Mouse (Mus musculus) ZHBTc4 (cell line): ENCODE measurements around the gene Nprl2.
A peak's percentile ranks its signal among the peaks of the same experiment; 100 is the strongest.

Source experiments
- DNase-seq: peaks from one replicate; pipeline ENCODE4 v3.0.0-alpha.2; 2011; ENCODE audit warnings: low read depth, low spot score

Gene Nprl2

DNA sequence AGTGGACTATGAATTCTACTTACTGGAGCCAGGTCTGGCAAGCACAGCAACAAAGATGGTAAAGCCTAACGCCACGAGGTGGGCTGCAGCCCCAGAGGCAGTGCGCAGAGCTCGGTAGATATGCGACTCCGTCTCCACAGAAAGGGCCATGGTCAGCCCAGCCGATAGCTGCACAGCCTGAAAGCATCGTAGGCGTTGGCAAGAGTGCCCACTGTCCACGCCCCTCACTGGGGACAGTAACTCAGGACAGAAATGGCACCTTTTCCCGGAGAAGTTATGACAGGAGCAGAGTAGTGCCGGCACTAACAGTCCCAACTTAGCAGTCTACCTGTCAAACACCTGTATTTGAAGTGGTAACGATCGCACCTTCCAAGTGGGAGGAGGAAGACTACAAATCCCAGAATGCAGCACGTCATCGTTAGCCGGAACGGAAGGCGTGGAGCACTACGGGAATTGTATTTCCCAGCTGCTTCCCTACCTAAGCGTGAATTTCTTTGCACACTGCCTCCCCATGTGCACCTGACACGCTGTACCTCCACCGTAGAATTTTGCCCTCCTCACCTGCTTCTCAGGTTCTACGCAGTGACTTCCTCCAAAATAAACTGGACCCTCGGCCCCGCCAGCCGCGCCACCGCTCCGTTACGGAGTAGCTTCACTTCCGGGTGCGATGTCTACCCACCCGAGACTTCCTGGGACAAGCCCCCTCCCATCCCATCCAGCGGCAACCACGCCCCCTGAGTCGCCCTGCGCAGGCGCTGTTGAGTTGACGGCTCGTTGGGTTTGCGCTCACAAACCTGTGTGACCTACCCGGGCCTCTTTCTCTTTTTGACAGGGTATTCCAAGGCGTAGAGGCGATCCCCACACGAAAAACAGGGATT, at the start of gene Nprl2, which contains the start of gene Cyb561d2:
TSS of gene Nprl2 (plus strand) at position 753 of the 878 bp plus-strand sequence.
TSS of gene Cyb561d2 (minus strand) at position 720 of the 878 bp plus-strand sequence.
- peak; percentile 98 for DNase-seq

DNA sequence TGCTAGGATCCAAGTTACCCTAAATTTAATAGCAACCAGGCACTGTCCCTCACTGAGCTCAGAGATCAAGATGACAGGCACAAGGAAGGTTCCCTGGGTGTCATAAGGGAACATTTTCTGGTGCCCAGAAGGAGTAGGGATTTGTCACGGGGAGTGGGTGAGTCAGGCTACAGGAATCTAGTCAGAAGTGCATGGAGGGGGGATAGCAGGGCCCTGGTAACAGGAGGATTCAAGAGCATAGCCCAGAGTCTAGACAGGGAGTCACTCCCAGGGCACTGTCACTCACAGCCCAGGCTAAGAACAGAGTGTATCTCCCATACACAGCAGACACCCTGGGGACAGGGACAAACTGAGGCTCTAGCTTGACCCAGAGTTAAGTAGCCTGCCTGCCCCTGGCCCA, 48.5 kb upstream of the Nprl2 start:
- no peak for DNase-seq

DNA sequence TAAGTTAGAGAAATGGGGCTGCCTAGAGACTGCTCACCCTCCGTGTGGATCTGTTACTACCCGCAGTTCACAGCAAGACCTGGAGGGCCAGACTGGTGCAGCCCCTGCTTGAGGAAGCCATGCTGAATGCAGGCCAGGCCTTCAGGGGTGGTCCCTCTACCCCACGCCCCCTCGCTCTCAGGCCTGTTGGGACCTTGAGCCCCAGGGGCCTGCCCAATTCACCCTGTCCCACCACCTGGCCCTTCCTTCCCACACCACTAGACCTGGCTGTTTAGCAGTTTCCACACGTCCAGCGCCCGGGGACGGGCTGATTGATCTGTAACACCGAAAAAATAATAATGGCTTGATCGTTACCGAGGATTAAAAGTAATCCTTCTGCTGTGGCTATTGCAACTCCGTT, 47.8 kb upstream of the Nprl2 start:
- no peak for DNase-seq

GRCm38 (mm10) chr9:107496359-107496758, 45.7 kb upstream of the Nprl2 start:
- DNase-seq, result no peak

- DNase-seq, result no peak
Measured at GRCm38 (mm10) chr9:107500708-107501286, 41.2 kb upstream of the Nprl2 start.

- DNase-seq, result no peak
Measured at GRCm38 (mm10) chr9:107502131-107502846, 39.7 kb upstream of the Nprl2 start.

DNA sequence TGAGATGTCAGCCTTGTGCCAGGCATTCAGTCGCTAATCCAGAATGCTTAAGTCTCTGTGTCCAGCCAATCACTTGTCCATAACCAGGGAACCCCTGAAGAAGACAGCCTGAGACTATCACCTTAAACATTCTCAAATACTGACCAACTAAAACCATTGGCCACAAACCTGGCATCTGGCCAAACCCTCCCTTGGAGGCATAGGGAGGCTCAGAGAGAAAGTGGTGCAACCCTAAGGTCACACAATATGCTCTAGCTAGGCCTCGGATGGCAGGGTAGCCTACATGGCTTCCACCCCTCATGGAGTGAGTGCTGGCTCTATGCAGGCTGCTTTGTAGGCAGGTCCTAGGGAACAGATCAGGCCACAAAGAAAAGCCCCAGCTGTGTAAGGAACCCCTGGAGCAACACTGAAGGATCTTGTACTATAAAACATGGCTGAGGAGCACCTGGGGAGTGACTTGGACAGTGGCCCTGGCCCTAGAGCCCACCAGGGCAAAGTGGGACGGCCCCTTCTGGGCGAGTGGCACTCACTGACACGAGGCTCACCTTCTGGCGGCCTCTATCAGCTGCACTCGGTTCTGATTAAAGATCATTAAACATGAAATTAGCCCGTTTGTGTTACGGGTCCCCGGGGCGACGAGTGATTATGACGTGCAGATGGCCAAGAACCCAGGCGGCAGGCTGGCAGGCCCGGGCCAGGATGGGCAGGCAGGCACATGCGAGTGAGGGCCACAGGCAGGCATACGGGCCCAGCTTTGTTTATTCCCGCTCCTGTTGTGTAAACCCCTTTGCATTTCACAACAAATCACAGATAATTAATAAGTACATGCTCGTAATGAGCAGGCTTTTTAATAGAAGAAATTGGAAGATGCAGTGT, 37.1 kb upstream of the Nprl2 start:
- DNase-seq, result peak; percentile 39

GRCm38 (mm10) chr9:107508266-107508665, 33.8 kb upstream of the Nprl2 start:
- no peak for DNase-seq

- DNase-seq, result no peak
Measured at GRCm38 (mm10) chr9:107510384-107511100, 31.5 kb upstream of the Nprl2 start.

GRCm38 (mm10) chr9:107511436-107511835, 30.6 kb upstream of the Nprl2 start:
- no peak for DNase-seq

DNA sequence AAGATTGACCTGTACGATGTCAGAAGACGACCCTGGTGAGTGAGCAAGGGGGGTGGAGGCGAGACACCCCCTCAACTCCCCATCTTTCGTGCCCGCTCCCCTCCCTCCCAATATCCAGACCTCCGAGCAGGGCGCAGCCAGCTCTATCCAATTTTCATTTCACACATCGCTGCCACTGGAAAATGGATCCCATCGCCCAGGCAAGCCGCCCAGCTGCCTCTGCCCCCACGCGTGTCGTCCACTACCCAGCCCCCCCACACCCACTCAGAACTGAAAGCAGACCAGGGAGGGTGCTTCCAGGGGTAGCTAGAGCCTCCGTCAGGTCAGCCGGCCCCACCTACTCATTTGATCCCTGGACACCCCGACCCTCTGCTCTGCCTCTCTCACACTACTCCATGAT, 29.7 kb upstream of the Nprl2 start:
- DNase-seq, result no peak

DNA sequence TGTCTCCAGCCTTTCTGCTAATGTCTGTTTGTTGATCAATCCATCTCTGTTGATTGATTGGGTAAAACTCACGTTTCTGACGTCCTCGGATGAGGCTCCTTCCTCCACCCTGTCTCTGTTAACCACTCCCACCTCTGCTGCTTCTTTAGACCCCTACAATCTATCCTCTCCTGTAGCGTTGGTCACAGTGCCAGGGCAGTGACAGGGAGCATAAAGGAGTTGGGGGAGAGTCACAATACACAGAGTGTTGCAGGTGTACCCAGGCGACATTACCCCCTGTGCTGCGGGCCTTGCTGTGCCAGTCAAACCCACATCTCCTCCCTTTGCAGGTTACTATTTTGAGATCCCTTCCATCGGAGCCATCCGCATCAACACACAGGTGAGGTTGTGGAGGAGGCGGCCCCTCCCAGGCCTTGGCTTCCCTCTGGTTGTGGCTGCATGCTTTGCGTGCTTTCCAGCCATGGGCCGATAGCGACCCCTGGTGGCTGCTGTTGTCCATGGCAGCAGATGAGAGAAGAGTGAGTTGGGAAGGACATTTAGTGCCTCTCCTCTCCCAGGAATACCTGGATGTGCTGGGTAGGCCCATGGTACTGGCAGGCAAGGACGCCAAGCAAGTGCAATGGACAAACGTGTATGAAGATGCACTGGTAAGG, 27.6 kb upstream of the Nprl2 start:
- peak; percentile 87 for DNase-seq

- no peak for DNase-seq
Measured at GRCm38 (mm10) chr9:107520331-107520730, 21.7 kb upstream of the Nprl2 start.

GRCm38 (mm10) chr9:107521190-107521589, 20.8 kb upstream of the Nprl2 start:
- DNase-seq, result no peak

- peak; percentile 66 for DNase-seq
Measured at GRCm38 (mm10) chr9:107521711-107522399, 20.2 kb upstream of the Nprl2 start.

- DNase-seq, result no peak
Measured at GRCm38 (mm10) chr9:107522400-107522711, 19.7 kb upstream of the Nprl2 start.

DNA sequence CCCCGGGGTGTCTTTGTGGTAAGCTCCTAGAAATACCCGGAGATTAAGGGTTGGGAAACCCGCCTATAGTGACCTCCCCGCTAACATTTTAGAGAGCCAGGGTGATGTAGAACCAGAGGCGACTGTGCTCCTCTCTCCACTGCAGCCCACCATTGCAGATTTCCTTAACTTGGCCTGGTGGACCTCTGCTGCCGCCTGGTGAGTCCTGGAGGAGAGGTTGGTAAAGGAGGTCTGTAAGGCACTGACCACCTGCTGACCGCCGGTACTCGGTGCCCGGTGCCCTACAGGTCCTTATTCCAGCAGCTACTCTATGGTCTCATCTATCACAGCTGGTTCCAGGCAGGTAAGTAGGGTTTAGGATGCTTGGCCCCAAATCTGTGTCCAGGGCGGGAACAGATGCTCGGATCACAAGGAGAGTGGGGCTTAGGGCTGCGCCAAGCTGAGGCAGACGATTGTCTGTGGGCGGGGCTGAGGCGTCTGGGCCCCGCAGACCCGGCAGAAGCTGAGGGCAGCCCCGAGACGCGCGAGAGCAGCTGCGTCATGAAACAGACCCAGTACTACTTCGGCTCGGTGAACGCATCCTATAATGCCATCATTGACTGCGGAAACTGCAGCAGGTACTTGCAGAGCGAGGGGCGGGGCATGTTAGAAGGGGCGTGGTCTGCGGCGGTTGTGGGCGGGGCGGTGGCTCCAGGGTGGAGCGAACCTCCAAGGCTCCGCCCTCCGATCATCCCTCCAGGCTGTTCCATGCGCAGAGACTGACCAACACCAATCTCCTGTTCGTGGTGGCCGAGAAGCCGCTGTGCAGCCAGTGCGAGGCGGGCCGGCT, 15.6 kb upstream of the Nprl2 start:
- peak; percentile 94 for DNase-seq

- peak; percentile 99 for DNase-seq
Measured at GRCm38 (mm10) chr9:107533791-107534407, 8.1 kb upstream of the Nprl2 start, which contains the start of gene Tmem115. Gene Tmem115 (plus strand): TSS chr9:107533945.
